Mouse (Mus musculus) lung, postnatal 4 days (tissue): Measurements from ENCODE around the gene Thsd4.

Experiments
- DNase-seq, 2 experiments: peaks; one replicate each; pipeline ENCODE4 v3.0.0; 2021

The Thsd4 gene

DNA sequence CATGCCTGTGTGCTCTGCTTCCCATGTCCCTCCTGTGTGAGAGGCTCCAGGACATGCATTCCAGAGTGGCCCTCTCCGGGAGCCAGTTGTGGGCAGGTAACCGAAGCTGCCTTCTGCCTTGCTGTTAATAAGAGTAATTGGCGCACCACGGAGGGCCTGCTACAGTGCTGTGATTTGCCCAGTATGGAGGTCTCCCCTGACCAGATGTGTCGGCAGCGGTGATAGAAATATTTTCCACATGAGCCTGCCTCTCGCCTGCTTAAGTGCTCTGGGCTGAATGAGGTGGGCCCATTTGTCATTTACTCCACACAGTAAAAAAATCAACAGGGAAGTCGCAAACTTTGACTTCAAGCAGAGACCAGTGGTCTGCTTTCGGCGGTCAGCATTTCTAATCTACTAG lies 382.4 kb downstream of the Thsd4 start:
- DNase-seq, result no peak

DNA sequence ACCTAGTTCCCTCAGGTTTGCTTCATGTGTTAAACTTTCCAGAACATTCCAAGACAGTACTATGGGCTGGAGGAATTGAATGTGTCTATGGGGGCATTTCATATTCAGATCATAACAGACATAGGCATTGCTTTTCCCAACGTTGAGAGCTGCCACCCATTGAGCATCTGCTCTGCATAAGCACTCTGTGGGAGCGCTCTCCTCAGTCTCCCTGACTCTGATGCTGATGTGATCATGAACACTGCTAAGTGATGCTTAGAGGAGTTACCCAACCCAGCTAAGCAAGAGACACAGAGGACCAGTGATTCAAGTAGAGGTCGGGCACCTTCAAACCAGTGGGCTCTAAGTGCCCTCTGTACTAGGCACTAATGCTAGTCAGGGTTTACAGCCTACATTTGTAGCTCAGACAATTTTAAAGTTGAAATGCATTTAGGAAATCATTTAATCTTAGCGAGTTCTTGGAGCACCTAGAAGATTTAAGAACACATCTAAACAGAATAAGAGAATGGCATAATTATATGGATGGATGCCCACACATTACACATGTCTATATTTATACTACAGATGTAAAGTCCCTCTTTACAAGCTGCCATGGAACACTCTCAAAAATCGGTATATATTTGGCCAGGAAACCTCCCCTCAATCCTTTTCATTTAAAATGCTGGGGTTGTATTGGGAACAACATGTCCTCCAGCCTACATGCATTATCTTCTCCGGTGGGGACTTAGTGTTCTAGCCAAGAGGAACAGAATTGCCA lies 392.4 kb downstream of the Thsd4 start:
- no peak for DNase-seq

DNA sequence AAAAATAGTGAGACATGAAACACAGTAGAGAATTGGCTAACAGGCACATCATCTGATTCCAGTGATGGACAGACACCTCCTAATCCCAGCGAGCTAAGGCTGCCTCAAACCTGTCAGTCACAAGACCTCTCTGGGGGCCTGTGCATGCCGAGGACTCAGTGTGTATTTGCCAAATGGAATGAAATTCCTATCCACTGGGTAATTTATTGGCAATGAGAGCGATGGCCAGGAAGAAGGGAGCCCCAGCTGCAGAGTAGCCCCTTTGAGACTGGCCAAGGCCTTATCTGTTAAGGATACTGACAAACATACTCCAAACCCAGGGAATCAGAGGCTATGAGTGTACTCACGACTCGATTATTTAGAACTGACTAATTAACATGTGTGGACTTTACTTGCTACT lies 394.9 kb downstream of the Thsd4 start:
- DNase-seq, result no peak

DNA sequence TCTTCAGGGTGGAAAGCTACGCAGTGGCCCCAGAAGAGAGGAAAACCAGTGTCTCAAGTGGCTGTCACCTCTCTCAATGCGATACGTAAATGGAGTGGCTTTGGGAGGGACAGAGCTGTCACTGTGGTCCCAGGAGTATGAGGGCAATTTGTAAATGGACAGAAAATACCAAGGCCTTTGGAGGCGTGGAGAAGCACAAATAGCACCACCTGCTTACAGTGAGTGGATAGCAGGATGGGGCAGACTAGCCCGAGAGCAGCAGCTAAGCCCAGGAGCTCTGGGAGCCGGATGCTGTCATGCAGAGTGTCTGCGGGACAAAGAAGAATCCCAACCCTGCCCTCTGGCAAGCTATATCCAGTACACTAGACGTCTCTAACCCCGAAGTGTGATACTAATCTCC lies 397.7 kb downstream of the Thsd4 start:
- no peak for DNase-seq

DNA sequence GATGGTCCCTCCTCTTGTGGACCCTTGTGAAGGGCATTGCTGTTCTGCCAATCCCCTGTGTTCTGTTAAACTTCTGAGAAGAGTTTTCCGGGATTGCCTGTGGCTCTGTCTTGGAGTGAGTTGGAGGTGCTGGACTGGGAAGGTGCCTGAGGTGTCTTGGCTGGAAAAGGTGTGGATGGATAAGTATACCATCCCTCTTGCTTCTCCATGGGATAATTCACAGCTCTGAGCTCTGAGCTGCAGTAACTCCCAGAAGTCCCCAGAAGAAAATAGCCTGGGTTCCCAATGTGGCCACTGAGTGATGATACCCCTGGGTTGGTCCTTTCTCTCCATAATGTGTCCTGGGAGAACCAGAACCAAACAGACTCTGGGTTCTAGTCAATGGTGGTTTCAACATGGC lies 398.8 kb downstream of the Thsd4 start:
- no peak for DNase-seq

DNA sequence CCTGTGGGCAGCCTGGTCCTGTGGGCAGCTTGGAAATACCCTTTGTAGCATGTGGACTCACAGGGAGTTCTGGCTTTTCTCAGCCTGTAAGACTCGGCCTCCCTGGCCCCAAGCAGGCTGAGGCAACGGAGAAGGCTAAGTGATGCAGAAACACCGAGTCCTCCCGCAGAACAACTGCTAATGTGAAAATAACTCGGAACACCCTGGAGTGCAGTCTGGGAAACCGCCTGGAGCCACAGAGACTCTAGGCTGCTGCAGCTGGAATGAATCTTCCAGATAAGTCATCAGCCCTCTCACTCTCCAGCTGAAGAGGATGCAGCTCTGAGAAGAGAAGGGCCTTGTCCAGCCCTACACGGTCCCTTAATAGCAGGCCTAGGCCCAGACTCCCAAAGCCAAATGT lies 402.0 kb downstream of the Thsd4 start:
- DNase-seq, result peak; percentile 22 to 66

DNA sequence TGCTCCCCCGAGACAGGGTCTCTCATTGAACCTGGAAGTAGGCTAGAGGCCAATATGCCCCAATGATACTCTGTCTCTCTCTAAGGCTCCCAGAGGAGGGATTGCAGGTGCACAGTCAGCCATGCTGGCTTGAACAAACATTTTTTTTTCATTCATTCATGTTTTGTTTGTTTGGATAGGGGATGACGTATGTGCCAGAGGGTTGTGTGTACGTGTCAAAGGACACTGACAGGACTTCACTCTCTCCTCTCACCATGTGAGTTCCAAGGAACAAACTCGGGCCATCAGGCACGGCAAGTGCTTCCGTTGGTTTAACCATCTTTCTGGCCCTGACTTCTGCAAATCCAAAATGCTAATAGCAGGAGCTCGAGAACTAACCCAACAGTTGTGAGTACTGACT lies 404.0 kb downstream of the Thsd4 start:
- DNase-seq, result no peak

DNA sequence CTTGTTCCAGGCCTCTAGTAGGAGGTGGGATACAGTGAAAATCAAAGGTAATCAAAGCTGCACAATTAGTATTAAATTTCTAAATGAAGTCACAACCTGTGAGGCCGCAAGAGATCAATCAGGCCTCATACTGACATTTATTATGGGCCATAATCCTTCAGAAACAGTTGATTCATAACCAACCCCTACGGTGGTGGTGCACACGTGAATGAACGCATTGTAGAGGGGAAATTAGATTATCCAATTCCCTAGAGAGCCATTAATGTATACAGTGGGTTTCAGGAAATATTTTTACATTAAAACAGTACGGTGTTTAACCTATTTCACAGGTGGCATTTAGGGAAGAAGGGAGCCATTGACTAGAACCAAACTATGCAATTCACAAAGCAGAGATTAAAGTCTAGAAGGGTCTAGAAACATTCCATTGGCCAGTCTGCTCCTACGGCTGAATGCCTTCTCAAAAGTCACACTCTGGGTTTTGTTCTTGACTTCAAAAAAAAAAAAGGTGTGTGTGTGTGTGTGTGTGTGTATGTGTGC lies 406.1 kb downstream of the Thsd4 start:
- DNase-seq, result no peak

DNA sequence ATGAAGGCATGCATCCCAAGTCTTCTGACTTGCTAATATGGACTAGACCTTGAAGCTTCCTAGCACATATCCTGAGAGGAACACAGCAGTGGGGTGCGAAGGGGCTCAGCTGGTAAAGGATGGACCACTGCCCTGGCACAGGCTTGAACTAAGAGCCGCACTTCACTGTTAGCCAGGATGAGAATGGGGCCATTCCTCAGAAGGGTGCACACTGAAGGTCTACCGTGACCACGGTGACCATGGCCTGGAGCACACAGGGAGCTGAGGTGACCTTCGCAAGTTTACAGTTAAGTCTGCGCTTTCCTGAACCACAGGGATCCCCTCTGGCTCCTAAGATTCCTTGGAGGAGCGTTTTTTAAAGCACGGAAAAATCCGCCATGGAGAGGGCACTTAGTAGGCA lies 406.5 kb downstream of the Thsd4 start:
- no peak for DNase-seq

DNA sequence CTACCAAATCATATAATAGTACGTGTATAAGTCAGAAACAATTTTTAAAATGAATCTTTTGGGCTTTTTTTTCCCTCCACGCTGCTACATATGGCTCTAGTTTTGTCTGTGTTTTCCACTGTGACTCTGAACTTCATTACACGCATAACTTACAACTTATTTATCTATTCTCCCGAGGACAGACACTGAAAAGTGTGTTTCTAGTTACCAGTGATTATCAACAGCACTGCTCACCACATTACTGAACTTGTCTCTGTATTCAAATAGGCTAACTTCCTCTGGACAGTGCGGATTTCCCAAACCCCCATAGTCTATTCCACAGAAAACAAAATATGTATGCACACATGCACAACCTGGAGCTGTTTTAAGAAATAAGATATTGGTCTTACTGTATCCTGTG lies 411.6 kb downstream of the Thsd4 start:
- no peak for DNase-seq

DNA sequence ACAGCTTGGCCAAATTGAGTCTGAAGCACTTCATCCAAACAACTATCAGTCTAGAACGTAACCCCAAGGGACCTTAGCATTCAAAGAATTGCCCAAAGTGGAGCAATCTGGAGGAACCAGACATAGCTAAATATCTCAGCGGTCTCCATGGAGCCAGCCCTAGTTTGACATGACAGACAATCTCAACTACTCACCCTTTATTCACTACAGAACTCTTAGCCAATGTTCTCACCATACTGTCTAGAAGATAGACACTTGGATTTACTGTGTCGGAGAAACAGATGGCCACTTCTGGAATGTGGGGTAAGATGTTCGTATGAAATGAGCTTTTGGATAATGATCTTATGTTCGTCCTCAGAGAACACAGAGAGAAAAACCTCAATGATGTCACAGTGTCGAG lies 415.2 kb downstream of the Thsd4 start:
- peak in 1 of 2 experiments; percentile 8 for DNase-seq

DNA sequence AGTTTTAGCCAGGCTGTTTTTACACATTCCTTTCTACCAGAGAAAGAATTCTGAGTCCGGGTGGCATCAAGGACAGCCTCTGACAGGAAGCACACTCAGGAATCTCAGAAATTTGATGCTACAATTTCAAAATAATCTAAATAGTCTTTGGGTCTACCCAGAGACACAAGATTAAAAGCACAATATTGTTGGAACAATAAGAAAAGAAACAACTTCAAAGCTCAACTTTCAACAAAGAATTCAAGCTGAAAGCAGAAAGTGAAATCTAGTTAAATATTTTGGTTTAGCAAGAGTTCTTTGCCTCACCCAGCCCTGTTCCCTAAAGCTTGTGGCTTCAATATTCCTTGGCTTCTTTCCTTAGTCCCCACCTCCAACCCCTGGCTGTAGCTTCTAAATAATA lies 415.7 kb downstream of the Thsd4 start:
- no peak for DNase-seq

DNA sequence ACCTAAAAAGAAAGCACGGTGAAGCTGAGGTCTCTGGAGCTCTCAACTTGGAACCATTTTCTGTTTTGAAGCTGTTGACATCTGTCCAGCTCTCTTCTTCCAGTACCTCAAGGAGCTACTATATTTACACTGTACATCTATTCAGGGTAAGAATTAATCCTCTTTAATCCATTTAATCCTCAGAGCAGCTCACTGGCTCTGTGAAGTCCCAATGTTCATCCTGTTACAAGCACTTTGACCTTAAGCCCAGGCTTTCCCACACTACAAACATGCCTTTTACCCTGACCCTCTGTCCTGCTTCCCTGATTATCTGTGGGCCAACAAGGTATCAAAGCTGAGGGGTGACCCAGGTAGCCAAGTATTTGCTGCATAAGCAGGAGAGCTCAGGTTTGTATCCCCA lies 427.6 kb downstream of the Thsd4 start:
- DNase-seq, result no peak

DNA sequence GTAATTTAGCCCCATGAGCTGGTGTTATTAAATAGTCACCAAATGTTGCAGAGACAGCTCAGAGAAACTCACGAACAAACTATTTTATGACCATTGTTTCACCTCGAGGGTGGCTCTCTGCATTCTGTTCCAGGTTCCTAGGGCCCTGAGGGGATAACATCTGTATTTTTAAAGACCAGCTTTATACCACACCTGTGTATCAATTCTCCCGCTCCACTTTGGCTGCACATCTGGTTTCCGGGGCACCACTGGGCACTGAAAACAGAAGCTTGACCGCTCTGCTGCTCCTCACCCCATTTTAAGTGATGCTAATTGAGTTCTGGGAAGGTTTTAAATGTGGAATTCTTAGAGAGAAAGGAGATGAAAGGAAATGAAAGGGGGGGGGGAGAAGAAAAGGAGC lies 429.4 kb downstream of the Thsd4 start:
- DNase-seq, result no peak

DNA sequence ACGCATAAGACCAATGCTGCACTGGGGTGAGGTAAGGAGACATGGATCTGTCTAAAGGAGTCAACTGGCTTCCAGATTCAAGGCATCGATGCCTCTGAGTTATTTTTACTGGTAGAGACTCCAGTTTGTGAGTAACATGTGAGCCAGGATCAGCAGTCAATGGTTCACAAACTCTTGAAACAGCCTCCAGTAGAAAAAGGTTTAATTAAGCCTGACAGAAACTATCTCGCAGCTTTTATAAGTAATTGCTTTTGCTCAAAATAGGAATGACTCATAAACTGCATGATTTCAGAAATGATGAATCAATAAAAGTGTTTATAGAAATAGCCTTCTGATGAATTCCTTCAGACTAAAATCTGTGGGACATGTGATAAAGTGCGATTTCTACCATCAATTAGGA lies 432.4 kb downstream of the Thsd4 start:
- DNase-seq, result no peak

DNA sequence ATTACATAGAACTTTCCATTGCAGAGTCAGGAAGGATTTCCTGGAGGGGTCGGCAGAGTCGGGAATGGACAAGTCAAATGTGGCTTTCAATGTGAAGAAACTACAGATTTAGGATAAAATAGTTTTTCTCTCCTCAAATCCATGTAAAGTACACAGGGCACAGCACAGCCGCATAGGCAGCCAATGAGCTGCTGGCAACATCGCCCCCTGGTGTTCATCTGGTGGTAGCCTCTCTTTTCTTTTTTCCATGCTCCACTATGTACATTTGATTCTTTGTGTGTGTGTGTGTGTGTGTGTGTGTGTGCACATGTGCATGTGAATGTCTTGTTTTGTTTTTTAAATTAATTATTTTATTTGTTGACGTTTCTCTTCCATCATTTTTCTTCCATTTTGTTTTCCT lies 433.7 kb downstream of the Thsd4 start:
- DNase-seq, result peak in 1 of 2 experiments; percentile 32

DNA sequence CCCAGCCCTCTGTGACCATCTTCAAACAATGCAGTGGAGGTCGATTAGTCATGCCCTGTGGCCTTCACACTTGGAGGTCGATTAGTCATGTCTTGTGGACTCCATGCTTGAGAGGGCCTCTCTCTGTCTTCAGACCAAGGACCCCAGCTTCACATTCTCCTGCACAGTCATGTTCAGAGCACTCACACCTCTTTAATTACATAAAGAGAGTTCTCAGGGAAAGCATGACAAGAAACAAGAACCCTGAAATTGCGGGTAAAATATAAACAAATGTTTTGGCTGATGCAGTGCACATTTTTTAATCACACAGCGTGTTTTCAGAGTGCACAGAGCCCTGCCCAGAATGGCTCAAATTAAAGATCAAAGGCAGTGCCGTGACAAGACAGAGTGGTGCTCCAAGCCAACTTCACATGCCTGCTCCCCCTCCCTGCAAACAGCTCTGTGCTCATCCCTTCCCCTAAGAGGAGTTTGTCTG lies 439.7 kb downstream of the Thsd4 start:
- DNase-seq, result peak; percentile 30 to 62

DNA sequence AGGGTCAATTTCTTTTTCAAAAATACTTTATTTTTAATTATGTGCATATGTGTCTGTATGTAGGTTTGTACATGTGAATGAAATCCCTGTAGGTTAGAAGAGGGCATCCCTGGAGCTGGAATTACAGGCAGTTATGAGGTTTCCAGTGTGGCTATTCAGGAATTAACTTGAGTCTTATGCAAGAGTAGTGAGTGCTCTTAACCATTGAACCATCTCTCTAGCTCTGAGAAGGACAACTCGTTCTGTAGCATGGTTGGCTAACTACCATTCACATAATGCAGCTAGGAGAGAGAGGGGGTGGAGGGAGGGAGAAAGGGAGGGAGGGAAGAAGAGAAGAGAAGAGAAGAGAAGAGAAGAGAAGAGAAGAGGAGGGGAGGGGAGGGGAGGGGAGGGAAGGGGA lies 444.1 kb downstream of the Thsd4 start:
- no peak for DNase-seq

DNA sequence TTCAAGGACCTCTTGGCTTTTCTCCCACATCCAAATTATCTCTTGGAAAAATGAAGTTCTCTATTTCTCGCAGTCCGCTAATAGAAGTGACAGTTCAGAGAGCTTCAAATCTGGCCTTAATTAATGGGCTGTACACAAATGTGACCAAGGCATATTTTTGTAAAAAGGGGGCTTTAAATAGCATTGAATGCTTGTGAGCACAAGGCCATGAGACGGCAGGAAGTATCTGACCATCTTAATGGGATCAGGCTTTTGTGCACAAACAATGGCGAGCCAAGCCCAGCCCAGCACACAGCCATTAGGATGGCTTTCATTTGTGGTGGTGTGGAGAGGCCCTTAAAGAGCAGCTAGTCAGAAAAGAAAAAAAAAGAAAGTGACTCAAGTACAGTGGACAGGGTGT lies 445.4 kb downstream of the Thsd4 start:
- DNase-seq, result no peak

DNA sequence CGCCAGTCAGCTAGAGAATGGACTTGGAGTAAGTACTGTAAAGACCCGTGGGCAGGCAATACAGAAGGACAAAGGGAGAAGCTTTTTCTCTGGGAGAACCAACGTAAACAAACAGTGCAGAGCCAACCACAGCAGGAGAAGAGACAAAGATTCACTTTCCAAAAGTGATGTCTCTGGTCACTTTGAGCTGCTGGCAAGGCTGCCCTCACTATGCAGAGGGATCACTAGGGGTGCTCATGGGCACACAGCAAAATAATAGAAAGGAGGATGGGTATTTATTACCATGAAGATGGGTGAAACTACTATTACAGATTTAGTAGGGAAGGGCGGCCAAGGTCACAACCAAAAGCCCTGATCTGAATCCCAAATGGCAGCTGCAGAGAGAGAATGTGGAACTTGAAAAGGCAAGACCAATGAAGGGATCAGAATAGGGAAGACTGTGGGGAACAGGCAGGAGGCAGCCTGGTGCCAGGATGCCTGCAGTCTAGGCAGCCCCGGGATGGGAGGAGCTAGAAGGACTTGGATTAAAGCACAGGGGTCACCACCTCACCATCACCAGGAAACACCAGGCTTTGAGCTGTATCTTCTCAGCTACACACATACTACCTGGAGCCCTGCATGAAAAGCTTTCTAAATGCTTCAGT lies 450.1 kb downstream of the Thsd4 start:
- DNase-seq, result no peak

DNA sequence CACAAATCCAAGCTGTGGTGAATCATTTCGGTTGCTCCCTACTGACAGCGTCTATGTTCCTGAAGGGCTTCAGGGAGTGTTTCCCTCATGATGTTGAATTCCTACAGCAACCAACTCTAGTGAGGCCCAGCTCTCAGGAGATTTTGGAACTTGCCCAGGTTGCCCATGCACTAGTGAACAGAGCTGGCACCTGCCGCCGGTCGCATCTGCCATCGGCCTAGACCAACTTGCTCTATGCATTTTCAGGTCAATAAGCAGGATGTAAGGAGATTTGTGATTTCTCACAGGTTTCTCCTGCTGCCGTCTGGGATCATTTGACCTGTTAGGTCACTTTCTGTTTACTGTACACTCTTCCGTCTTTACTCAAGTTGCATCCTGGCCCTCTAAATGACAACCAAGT lies 454.6 kb downstream of the Thsd4 start:
- no peak for DNase-seq

DNA sequence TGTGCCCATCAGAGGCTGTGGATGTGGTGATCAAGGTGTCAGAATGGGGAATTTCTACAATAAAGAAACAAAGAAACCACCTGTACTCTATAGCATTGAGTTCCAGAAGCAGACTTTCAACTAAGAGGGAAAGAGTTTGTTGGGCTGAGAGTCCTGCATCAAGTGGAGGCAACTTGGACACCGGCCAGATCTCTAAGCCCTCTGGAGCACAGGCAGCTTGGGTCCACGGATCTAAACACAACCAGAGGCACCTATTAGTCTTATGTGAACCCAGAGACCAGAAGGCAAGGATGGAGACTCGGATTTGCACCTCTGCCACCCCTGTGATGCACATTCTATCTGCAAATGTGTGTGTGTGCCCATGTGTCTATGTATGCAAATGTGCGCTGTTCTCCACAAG lies 456.7 kb downstream of the Thsd4 start:
- DNase-seq, result no peak

DNA sequence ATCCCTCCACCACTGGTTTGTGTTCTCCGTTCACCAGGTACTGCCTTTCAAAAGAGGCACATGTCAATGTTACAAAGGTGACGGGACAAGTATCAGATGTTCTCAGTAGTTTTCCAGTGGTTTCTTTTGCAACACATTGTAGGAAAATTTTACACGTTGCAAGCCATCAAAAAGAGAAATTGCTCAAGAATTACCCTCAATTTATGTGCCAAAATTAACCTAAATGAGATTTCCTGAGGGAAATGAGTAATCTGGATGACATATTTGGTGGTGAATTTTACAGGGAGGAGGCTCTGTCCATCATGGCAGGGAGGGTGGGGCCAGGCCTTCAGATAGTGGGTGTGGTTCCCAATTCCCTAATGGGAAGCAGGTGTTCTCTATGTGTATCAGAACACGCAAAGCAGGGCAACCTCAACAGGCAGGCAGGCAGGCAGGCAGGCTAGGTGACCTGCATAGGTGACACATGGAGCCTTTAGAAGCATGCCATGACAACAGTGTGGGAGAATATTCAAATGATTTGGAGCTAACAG lies 458.6 kb downstream of the Thsd4 start:
- no peak for DNase-seq

DNA sequence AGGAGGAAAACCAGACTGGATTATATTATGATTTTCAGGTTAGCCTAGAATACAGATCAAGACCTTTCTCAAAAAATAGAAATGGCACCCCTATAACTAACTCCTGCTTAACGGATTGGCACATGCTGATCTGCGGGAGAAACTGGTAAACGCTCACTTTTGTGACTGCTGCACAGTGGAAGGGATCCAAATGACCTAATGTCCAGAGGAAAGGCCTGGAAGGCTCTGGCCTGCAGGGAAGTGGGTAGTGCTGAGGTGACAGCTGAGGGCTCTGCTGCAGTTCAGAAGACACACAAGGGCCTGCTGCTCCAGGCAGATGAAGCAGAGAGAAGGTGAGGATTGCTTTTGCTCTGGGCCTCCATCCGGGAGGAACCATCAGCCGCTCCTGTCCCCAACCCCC lies 465.7 kb downstream of the Thsd4 start:
- DNase-seq, result no peak
